In the genomic region with DNA sequence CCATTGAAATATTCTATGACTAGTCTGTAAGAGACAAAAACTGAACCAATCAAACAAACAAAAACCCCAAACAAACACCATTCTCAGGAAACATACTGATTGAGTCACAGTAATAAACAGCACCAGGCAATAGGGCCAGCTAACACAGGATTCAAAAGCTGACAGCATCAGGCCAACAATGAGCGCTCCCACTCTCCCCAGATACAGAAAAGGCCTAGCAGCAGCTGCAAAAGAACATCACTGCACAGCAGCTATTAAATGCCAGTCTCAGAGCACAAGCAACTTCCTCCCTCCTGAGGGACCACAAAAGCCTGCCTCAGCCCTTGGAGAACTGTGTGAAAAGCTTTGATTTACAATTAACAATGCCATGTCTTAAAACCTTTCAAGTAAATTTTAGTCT, we compare ENCODE assay signal across 8 mouse cellular contexts.
A peak's percentile ranks its signal among the peaks of the same experiment; 100 is the strongest.
DNase-seq lines count a peak whose midpoint lies in the region; ATAC-seq lines count a peak whose summit lies in the region.

No protein-coding gene starts in this region.

- WGBS in lung, embryonic 16.5 days = 85% methylated on average over 1 of the region's 1 CpGs
- WGBS in forebrain, embryonic 10.5 days = 0% methylated on average over 1 of the region's 1 CpGs
- 0% methylated on average over 1 of the region's 1 CpGs for WGBS in hindbrain, embryonic 15.5 days
- 7% methylated on average over 1 of the region's 1 CpGs for WGBS in midbrain, embryonic 15.5 days

- H3K27ac ChIP-seq in lung, embryonic 16.5 days (ENCODE audit: low read length) = peak overlapping the region; percentile 27; the same call in 1 of the 2 replicates
- peak overlapping the region; percentile 72; the same call in 1 of the 2 replicates for H3K27ac ChIP-seq in forebrain, embryonic 10.5 days
- H3K27ac ChIP-seq in hindbrain, embryonic 15.5 days (replicated peaks) = peak overlapping the region; percentile 48; the same call in 1 of the 2 replicates
- peak overlapping the region; percentile 76 for H3K27ac ChIP-seq in midbrain, embryonic 15.5 days

- H3K4me1 ChIP-seq in lung, embryonic 16.5 days (replicated peaks; ENCODE audit: control insufficient read depth, insufficient read depth, low read length) = peaks cover 9% of the 10 kb centered on the region
- peaks cover 78% of the 10 kb centered on the region for H3K4me1 ChIP-seq in forebrain, embryonic 10.5 days
- H3K4me1 ChIP-seq in hindbrain, embryonic 15.5 days (replicated peaks) = peaks cover 37% of the 10 kb centered on the region
- peaks cover 34% of the 10 kb centered on the region for H3K4me1 ChIP-seq in midbrain, embryonic 15.5 days

- H3K27me3 ChIP-seq in lung, embryonic 16.5 days (ENCODE audit: control insufficient read depth, insufficient read depth, low read depth, low read length) = no peaks in the 10 kb centered on the region
- peaks cover 19% of the 10 kb centered on the region for H3K27me3 ChIP-seq in forebrain, embryonic 10.5 days (ENCODE audit: poor library complexity, severe bottlenecking)
- no peaks in the 10 kb centered on the region for H3K27me3 ChIP-seq in hindbrain, embryonic 15.5 days
- H3K27me3 ChIP-seq in midbrain, embryonic 15.5 days (replicated peaks) = no peaks in the 10 kb centered on the region

- DNase-seq in lung, postnatal 4 days = no peak
- peak; percentile 73 for DNase-seq in forebrain, embryonic 10.5 days (ENCODE audit: extremely low spot score, low spot score)
- DNase-seq in urinary bladder, postnatal 25 days (ENCODE audit: low spot score) = no peak
- no peak for DNase-seq in adrenal gland, postnatal 36 days

- no peak overlapping the region for H3K4me2 ChIP-seq in lung, embryonic 16.5 days (ENCODE audit: low read depth, low read length)
- H3K4me2 ChIP-seq in hindbrain, embryonic 15.5 days = no peak overlapping the region
- no peak overlapping the region for H3K4me2 ChIP-seq in midbrain, embryonic 15.5 days

- H3K9ac ChIP-seq in lung, embryonic 16.5 days (ENCODE audit: low read length) = no peak overlapping the region
- H3K9ac ChIP-seq in hindbrain, embryonic 15.5 days = 0 out of 2 replicates have a peak overlapping the region, but pooled peaks have one; percentile 0
- H3K9ac ChIP-seq in midbrain, embryonic 15.5 days = no peak overlapping the region

- no peaks in the 10 kb centered on the region for H3K9me3 ChIP-seq in lung, embryonic 16.5 days (ENCODE audit: control insufficient read depth, low read length)
- H3K9me3 ChIP-seq in forebrain, embryonic 10.5 days = no peaks in the 10 kb centered on the region
- no peaks in the 10 kb centered on the region for H3K9me3 ChIP-seq in hindbrain, embryonic 15.5 days
- no peaks in the 10 kb centered on the region for H3K9me3 ChIP-seq in midbrain, embryonic 15.5 days

- ATAC-seq in lung, embryonic 16.5 days (ENCODE audit: low read depth) = no peak
- 0 out of 2 replicates have a peak, but pooled peaks have one; percentile 32 for ATAC-seq in hindbrain, embryonic 15.5 days (ENCODE audit: low FRiP score, low read depth)
- ATAC-seq in midbrain, embryonic 15.5 days (replicated peaks) = 0 out of 2 replicates have a peak, but pooled peaks have one; percentile 53
- ATAC-seq in megakaryocyte progenitor cell, adult 5-6 weeks (replicated peaks; ENCODE audit: poor library complexity) = no peak

- H3K36me3 ChIP-seq in lung, embryonic 16.5 days (ENCODE audit: control insufficient read depth, insufficient read depth, low read length) = no peaks in the 10 kb centered on the region
- H3K36me3 ChIP-seq in forebrain, embryonic 10.5 days (replicated peaks) = 0 out of 2 replicates have a peak, but pooled peaks cover 2% of the 10 kb centered on the region
- H3K36me3 ChIP-seq in hindbrain, embryonic 15.5 days = no peaks in the 10 kb centered on the region
- H3K36me3 ChIP-seq in midbrain, embryonic 15.5 days (replicated peaks) = no peaks in the 10 kb centered on the region

- H3K4me3 ChIP-seq in lung, embryonic 16.5 days (ENCODE audit: low read length) = no peak overlapping the region
- H3K4me3 ChIP-seq in forebrain, embryonic 10.5 days = no peak overlapping the region
- H3K4me3 ChIP-seq in hindbrain, embryonic 15.5 days = no peak overlapping the region
- no peak overlapping the region for H3K4me3 ChIP-seq in midbrain, embryonic 15.5 days

Comparison
In these comparisons a context has a peak if more than half of its experiments do, and no peak if none do; other contexts are left out.
1. ATAC-seq: peak in hindbrain, embryonic 15.5 days (single experiment) and midbrain, embryonic 15.5 days (single experiment); none in lung, embryonic 16.5 days (single experiment) and megakaryocyte progenitor cell, adult 5-6 weeks (single experiment).
2. Peak in every context shown above with its lines, with median percentiles within 50 percentile points of each other: H3K27ac ChIP-seq.